Mouse (Mus musculus): ENCODE measurements around the gene Kdm5a. TPM values are rescaled to one million over a fixed set of nuclear protein-coding genes. Genes with fewer than 3 reads are reported as not detected.
A peak's percentile ranks its signal among the peaks of the same experiment; 100 is the strongest.

Gene Kdm5a
- polyA plus RNA-seq, 1 experiment from 2014 or later: 40.7 TPM

- H3K27me3 ChIP-seq (ENCODE audit: control insufficient read depth, insufficient read depth, low read length): peaks cover 2% of the 10 kb centered on the region; the same call in 1 of the 2 replicates
- H3K4me3 ChIP-seq (ENCODE audit: low read depth, low read length): no peak overlapping the region
- no peaks in the 10 kb centered on the region for H3K36me3 ChIP-seq (ENCODE audit: control insufficient read depth, insufficient read depth, low read length)
- H3K9me3 ChIP-seq (replicated peaks; ENCODE audit: control insufficient read depth, low read length): no peaks in the 10 kb centered on the region
- 40% methylated on average over 3 of the region's 3 CpGs for WGBS (ENCODE audit: insufficient replicate concordance)
- peaks cover 5% of the 10 kb centered on the region for H3K4me1 ChIP-seq (ENCODE audit: control insufficient read depth, insufficient read depth, low read length)
- no peak overlapping the region for H3K27ac ChIP-seq (ENCODE audit: low read depth, low read length)
- ATAC-seq (replicated peaks; ENCODE audit: insufficient number of reproducible peaks, low FRiP score, low TSS enrichment): no peak
- H3K9ac ChIP-seq (ENCODE audit: low read depth, low read length): no peak overlapping the region
- H3K4me2 ChIP-seq: no peak overlapping the region
Observed at GRCm38 (mm10) chr6:120485038-120485437, 121.1 kb downstream of the Kdm5a start.

- ATAC-seq (replicated peaks; ENCODE audit: insufficient number of reproducible peaks, low FRiP score, low TSS enrichment): no peak
Observed at GRCm38 (mm10) chr6:120486051-120486510, 122.2 kb downstream of the Kdm5a start.

GRCm38 (mm10) chr6:120488647-120489046 is 124.7 kb downstream of the Kdm5a start:
- WGBS (ENCODE audit: insufficient replicate concordance): 60% methylated on average over 3 of the region's 3 CpGs
- Histone ChIP-seq H3K9ac (ENCODE audit: low read depth, low read length) (no peak overlapping the region), H3K9me3 (replicated peaks; ENCODE audit: control insufficient read depth, low read length) (no peaks in the 10 kb centered on the region), H3K4me2 (no peak overlapping the region), H3K36me3 (ENCODE audit: control insufficient read depth, insufficient read depth, low read length) (no peaks in the 10 kb centered on the region), H3K27me3 (ENCODE audit: control insufficient read depth, insufficient read depth, low read length) (peaks cover 30% of the 10 kb centered on the region), H3K4me1 (ENCODE audit: control insufficient read depth, insufficient read depth, low read length) (peaks cover 19% of the 10 kb centered on the region), H3K27ac (ENCODE audit: low read depth, low read length) (no peak overlapping the region), H3K4me3 (ENCODE audit: low read depth, low read length) (no peak overlapping the region)
- no peak for ATAC-seq (replicated peaks; ENCODE audit: insufficient number of reproducible peaks, low FRiP score, low TSS enrichment)

More at GRCm38 (mm10) chr6:120486051-120486510, 122.2 kb downstream of the Kdm5a start:
- no peak overlapping the region for H3K4me2 ChIP-seq
- peaks cover 5% of the 10 kb centered on the region for H3K4me1 ChIP-seq (ENCODE audit: control insufficient read depth, insufficient read depth, low read length)
- WGBS (ENCODE audit: insufficient replicate concordance): 57% methylated on average over 8 of the region's 8 CpGs
- H3K27ac ChIP-seq (ENCODE audit: low read depth, low read length): no peak overlapping the region
- H3K4me3 ChIP-seq (ENCODE audit: low read depth, low read length): no peak overlapping the region
- H3K9ac ChIP-seq (ENCODE audit: low read depth, low read length): no peak overlapping the region
- H3K9me3 ChIP-seq (replicated peaks; ENCODE audit: control insufficient read depth, low read length): no peaks in the 10 kb centered on the region
- peaks cover 4% of the 10 kb centered on the region for H3K27me3 ChIP-seq (ENCODE audit: control insufficient read depth, insufficient read depth, low read length)
- H3K36me3 ChIP-seq (ENCODE audit: control insufficient read depth, insufficient read depth, low read length): no peaks in the 10 kb centered on the region

GRCm38 (mm10) chr6:120489461-120489860 is 125.5 kb downstream of the Kdm5a start:
- H3K4me3 ChIP-seq (ENCODE audit: low read depth, low read length): no peak overlapping the region
- no peaks in the 10 kb centered on the region for H3K9me3 ChIP-seq (replicated peaks; ENCODE audit: control insufficient read depth, low read length)
- 45% methylated on average over 2 of the region's 2 CpGs for WGBS (ENCODE audit: insufficient replicate concordance)
- peaks cover 37% of the 10 kb centered on the region for H3K27me3 ChIP-seq (ENCODE audit: control insufficient read depth, insufficient read depth, low read length)
- H3K9ac ChIP-seq (ENCODE audit: low read depth, low read length): no peak overlapping the region
- no peak overlapping the region for H3K27ac ChIP-seq (ENCODE audit: low read depth, low read length)
- no peak for ATAC-seq (replicated peaks; ENCODE audit: insufficient number of reproducible peaks, low FRiP score, low TSS enrichment)
- H3K36me3 ChIP-seq (ENCODE audit: control insufficient read depth, insufficient read depth, low read length): no peaks in the 10 kb centered on the region
- peaks cover 19% of the 10 kb centered on the region for H3K4me1 ChIP-seq (ENCODE audit: control insufficient read depth, insufficient read depth, low read length)
- no peak overlapping the region; the same call in 1 of the 2 replicates for H3K4me2 ChIP-seq

- no peak overlapping the region for H3K9ac ChIP-seq (ENCODE audit: low read depth, low read length)
- H3K9me3 ChIP-seq (replicated peaks; ENCODE audit: control insufficient read depth, low read length): no peaks in the 10 kb centered on the region
- H3K36me3 ChIP-seq (ENCODE audit: control insufficient read depth, insufficient read depth, low read length): no peaks in the 10 kb centered on the region
- peaks cover 19% of the 10 kb centered on the region for H3K4me1 ChIP-seq (ENCODE audit: control insufficient read depth, insufficient read depth, low read length)
- no peak for ATAC-seq (replicated peaks; ENCODE audit: insufficient number of reproducible peaks, low FRiP score, low TSS enrichment)
- H3K4me3 ChIP-seq (ENCODE audit: low read depth, low read length): no peak overlapping the region
- H3K4me2 ChIP-seq: no peak overlapping the region
- WGBS (ENCODE audit: insufficient replicate concordance): 72% methylated on average over 7 of the region's 7 CpGs
- no peak overlapping the region for H3K27ac ChIP-seq (ENCODE audit: low read depth, low read length)
- H3K27me3 ChIP-seq (ENCODE audit: control insufficient read depth, insufficient read depth, low read length): peaks cover 46% of the 10 kb centered on the region
Observed at GRCm38 (mm10) chr6:120491064-120491463, 127.1 kb downstream of the Kdm5a start.

GRCm38 (mm10) chr6:120491862-120492498 is 128.1 kb downstream of the Kdm5a start:
- H3K27me3 ChIP-seq (ENCODE audit: control insufficient read depth, insufficient read depth, low read length): peaks cover 46% of the 10 kb centered on the region
- no peak overlapping the region for H3K9ac ChIP-seq (ENCODE audit: low read depth, low read length)
- peaks cover 19% of the 10 kb centered on the region for H3K4me1 ChIP-seq (ENCODE audit: control insufficient read depth, insufficient read depth, low read length)
- no peak; the same call in 1 of the 2 replicates for ATAC-seq (replicated peaks; ENCODE audit: insufficient number of reproducible peaks, low FRiP score, low TSS enrichment)
- peak overlapping the region; percentile 76 for H3K4me3 ChIP-seq (ENCODE audit: low read depth, low read length)
- H3K27ac ChIP-seq (ENCODE audit: low read depth, low read length): no peak overlapping the region
- 8% methylated on average over 22 of the region's 22 CpGs for WGBS (ENCODE audit: insufficient replicate concordance)
- H3K36me3 ChIP-seq (ENCODE audit: control insufficient read depth, insufficient read depth, low read length): no peaks in the 10 kb centered on the region
- H3K4me2 ChIP-seq: peak overlapping the region; percentile 100
- no peaks in the 10 kb centered on the region for H3K9me3 ChIP-seq (replicated peaks; ENCODE audit: control insufficient read depth, low read length)

- H3K27me3 ChIP-seq (ENCODE audit: control insufficient read depth, insufficient read depth, low read length): peaks cover 46% of the 10 kb centered on the region
- peak; percentile 26; the same call in 1 of the 2 replicates for ATAC-seq (replicated peaks; ENCODE audit: insufficient number of reproducible peaks, low FRiP score, low TSS enrichment)
- H3K4me2 ChIP-seq: peak overlapping the region; percentile 100
- H3K9ac ChIP-seq (ENCODE audit: low read depth, low read length): no peak overlapping the region
- peaks cover 19% of the 10 kb centered on the region for H3K4me1 ChIP-seq (ENCODE audit: control insufficient read depth, insufficient read depth, low read length)
- no peaks in the 10 kb centered on the region for H3K36me3 ChIP-seq (ENCODE audit: control insufficient read depth, insufficient read depth, low read length)
- under 1% methylated on average over 74 of the region's 95 CpGs for WGBS (ENCODE audit: insufficient replicate concordance)
- peak overlapping the region; percentile 76 for H3K4me3 ChIP-seq (ENCODE audit: low read depth, low read length)
- no peak overlapping the region for H3K27ac ChIP-seq (ENCODE audit: low read depth, low read length)
- H3K9me3 ChIP-seq (replicated peaks; ENCODE audit: control insufficient read depth, low read length): no peaks in the 10 kb centered on the region
Observed at GRCm38 (mm10) chr6:120492499-120493373, 128.8 kb downstream of the Kdm5a start.

GRCm38 (mm10) chr6:120493374-120494181 is 129.7 kb downstream of the Kdm5a start, which contains the start of gene Tmem121b:
Gene Tmem121b (minus strand): TSS chr6:120493807.
- peak within 1 kb of the TSS; percentile 50 for H3K9ac ChIP-seq (ENCODE audit: low read depth, low read length)
- H3K4me3 ChIP-seq (ENCODE audit: low read depth, low read length): peak within 1 kb of the TSS; percentile 76
- under 1% methylated on average over 64 of the region's 84 CpGs for WGBS (ENCODE audit: insufficient replicate concordance)
- peaks cover 19% of the 10 kb centered on the region for H3K4me1 ChIP-seq (ENCODE audit: control insufficient read depth, insufficient read depth, low read length)
- H3K27ac ChIP-seq (ENCODE audit: low read depth, low read length): no peak within 1 kb of the TSS
- peak; percentile 51 for ATAC-seq (replicated peaks; ENCODE audit: insufficient number of reproducible peaks, low FRiP score, low TSS enrichment)
- peak within 1 kb of the TSS; percentile 100 for H3K4me2 ChIP-seq
- H3K9me3 ChIP-seq (replicated peaks; ENCODE audit: control insufficient read depth, low read length): no peaks in the 10 kb centered on the region
- H3K27me3 ChIP-seq (ENCODE audit: control insufficient read depth, insufficient read depth, low read length): peaks cover 48% of the 10 kb centered on the region
- H3K36me3 ChIP-seq (ENCODE audit: control insufficient read depth, insufficient read depth, low read length): no peaks in the 10 kb centered on the region

All from heart, embryonic 11.5 days (tissue).